Mouse (Mus musculus) myocyte (in vitro differentiated cells): ENCODE results near the gene B4galt1.
A peak's percentile ranks its signal among the peaks of the same experiment; 100 is the strongest.

Experiments
- E2F4 ChIP-seq: IDR thresholded peaks from one replicate; pipeline ENCODE4 v1.6.1; 2011; ENCODE audit warnings: mild to moderate bottlenecking, control low read depth, moderate library complexity; ENCODE audit not compliant: insufficient read depth
- MYOG ChIP-seq, 3 experiments: IDR thresholded peaks; one replicate each; pipeline ENCODE4 v1.6.1; 2011; ENCODE audit warnings: control low read depth in 2 of 3, low read depth in 2 of 3, mild to moderate bottlenecking in 2 of 3; ENCODE audit not compliant: insufficient read length in 2 of 3, control insufficient read depth in 1 of 3, insufficient read depth in 1 of 3
- POLR2A ChIP-seq: IDR thresholded peaks from one replicate; pipeline ENCODE4 v1.6.1; 2011; ENCODE audit warnings: low read depth, mild to moderate bottlenecking, control low read depth, moderate library complexity; ENCODE audit not compliant: insufficient read length
- POLR2AphosphoS2 ChIP-seq: IDR thresholded peaks from one replicate; pipeline ENCODE4 v1.6.1; 2011; ENCODE audit warnings: low read depth, control low read depth; ENCODE audit not compliant: insufficient read length
- SRF ChIP-seq: IDR thresholded peaks from one replicate; pipeline ENCODE4 v1.6.1; 2011; ENCODE audit warnings: low read depth; ENCODE audit not compliant: control insufficient read depth, insufficient read length
- TCF12 ChIP-seq: IDR thresholded peaks from one replicate; pipeline ENCODE4 v1.6.1; 2011; ENCODE audit warnings: mild to moderate bottlenecking, control low read depth; ENCODE audit not compliant: poor library complexity, insufficient read depth, severe bottlenecking
- USF1 ChIP-seq: IDR thresholded peaks from one replicate; pipeline ENCODE4 v1.6.1; 2011; ENCODE audit warnings: low read depth, mild to moderate bottlenecking, control low read depth, moderate library complexity

GRCm38 (mm10) chr4:40823664-40824063 is 30.1 kb downstream of the B4galt1 start:
- no peak for TF ChIP-seq POLR2A
- TF ChIP-seq MYOG (IDR thresholded peaks at IDR 0.05; ENCODE audit: control insufficient read depth in 1 of 3, insufficient read depth in 1 of 3, insufficient read length in 2 of 3, low read depth in 2 of 3) = peak in 1 of 3 experiments; percentile 19
- no peak for TF ChIP-seq USF1
- TF ChIP-seq E2F4 = no peak
- no peak for TF ChIP-seq TCF12
- TF ChIP-seq SRF = no peak
- no peak for TF ChIP-seq POLR2AphosphoS2
